Mouse (Mus musculus): Measurements from ENCODE around the gene Olfr646. TPM values are rescaled to one million over a fixed set of nuclear protein-coding genes. Genes with fewer than 3 reads are reported as not detected.

The Olfr646 gene
- not detected in 2 replicates for polyA plus RNA-seq (2014; fragmentation: Nextera tagmentation; extraction: Ambion mirVana)

DNA sequence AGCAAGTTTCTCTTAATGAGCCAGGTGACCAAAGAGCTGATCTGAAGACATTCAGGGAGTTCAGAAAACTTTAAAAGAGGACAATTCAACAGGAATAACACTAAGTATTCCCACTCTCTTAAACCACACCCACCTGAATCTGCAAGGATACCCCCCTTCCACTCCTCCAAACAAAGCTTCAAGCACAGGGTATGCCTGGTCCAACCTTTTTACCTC lies at the start of gene Olfr646:
Gene Olfr646, plus strand, starts transcription at position 117 of the 216 bp plus-strand sequence.
- H3K4me1 ChIP-seq (ENCODE audit: insufficient read depth), result no peaks in the 10 kb centered on the region
- no peak within 1 kb of the TSS for H3K9ac ChIP-seq
- TF ChIP-seq CTCF (IDR thresholded peaks at IDR 0.05; ENCODE audit: low read depth), result no peak
- H3K9me3 ChIP-seq (ENCODE audit: low read depth, low read length), result no peaks in the 10 kb centered on the region
- H3K4me3 ChIP-seq (ENCODE audit: low read depth, low read length), result no peak within 1 kb of the TSS
- H3K36me3 ChIP-seq (ENCODE audit: insufficient read depth), result no peaks in the 10 kb centered on the region
- no peaks in the 10 kb centered on the region for H3K27me3 ChIP-seq (ENCODE audit: insufficient read depth, low read length)
- no peak within 1 kb of the TSS for H3K27ac ChIP-seq (ENCODE audit: low read depth)
- no peak within 1 kb of the TSS for H3K4me2 ChIP-seq
- no peak for DNase-seq
- no peak for ATAC-seq (ENCODE audit: insufficient read depth)

DNA sequence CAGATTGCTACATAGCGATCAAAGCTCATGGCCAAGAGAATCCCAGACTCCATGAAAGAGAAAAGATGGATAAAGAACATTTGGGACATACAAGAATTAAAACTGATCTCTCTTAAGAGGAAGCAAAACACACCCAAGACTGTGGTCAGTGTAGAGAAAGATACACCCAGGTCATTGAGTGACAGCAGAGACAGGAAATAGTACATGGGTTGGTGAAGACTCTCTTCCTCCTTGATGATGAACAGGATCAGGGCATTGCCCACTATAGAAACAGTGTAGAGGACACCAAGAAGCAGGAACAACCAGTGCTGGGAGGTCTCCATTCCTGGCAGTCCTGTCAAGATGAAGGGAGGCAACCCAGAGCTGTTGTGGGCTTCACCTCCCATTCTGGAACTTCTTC lies 45.5 kb upstream of the Olfr646 start:
- Histone ChIP-seq H3K36me3 (ENCODE audit: insufficient read depth) (no peaks in the 10 kb centered on the region), H3K9ac (no peak overlapping the region), H3K4me1 (ENCODE audit: insufficient read depth) (no peaks in the 10 kb centered on the region), H3K9me3 (ENCODE audit: low read depth, low read length) (no peaks in the 10 kb centered on the region), H3K4me3 (ENCODE audit: low read depth, low read length) (no peak overlapping the region), H3K27ac (ENCODE audit: low read depth) (no peak overlapping the region), H3K4me2 (no peak overlapping the region), H3K27me3 (ENCODE audit: insufficient read depth, low read length) (no peaks in the 10 kb centered on the region)
- WGBS, result 88% methylated on average over 1 of the region's 1 CpGs
- TF ChIP-seq CTCF (IDR thresholded peaks at IDR 0.05; ENCODE audit: low read depth), result no peak
- DNase-seq (no peak), ATAC-seq (ENCODE audit: insufficient read depth) (no peak)

DNA sequence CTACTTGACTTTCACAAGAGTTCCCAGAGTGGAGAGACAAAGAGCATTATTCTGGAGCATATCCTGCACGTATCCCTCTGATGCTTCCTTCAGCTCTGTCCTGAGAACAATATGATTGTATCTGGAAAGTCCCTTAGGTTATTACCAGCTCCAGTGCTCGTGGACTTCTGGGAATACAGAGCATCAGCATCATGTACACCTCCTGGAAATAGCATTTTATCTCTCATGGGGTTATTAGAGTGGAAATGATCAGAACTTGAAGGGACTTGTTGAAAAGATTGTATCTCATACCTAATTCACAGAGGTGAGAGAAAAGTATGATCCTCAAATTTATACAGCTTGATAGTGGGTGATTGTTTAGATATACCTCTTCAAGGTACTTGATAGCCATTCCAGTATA lies 43.3 kb upstream of the Olfr646 start, which contains the start of gene 4930516K23Rik:
Gene 4930516K23Rik, minus strand, starts transcription at position 101 of the 400 bp plus-strand sequence.
- H3K36me3 ChIP-seq (ENCODE audit: insufficient read depth), result no peaks in the 10 kb centered on the region
- TF ChIP-seq CTCF (IDR thresholded peaks at IDR 0.05; ENCODE audit: low read depth), result no peak
- DNase-seq (no peak), ATAC-seq (ENCODE audit: insufficient read depth) (no peak)
- 45% methylated on average over 2 of the region's 2 CpGs for WGBS
- no peak within 1 kb of the TSS for H3K27ac ChIP-seq (ENCODE audit: low read depth)
- H3K4me2 ChIP-seq, result no peak within 1 kb of the TSS
- no peak within 1 kb of the TSS for H3K4me3 ChIP-seq (ENCODE audit: low read depth, low read length)
- H3K9me3 ChIP-seq (ENCODE audit: low read depth, low read length), result no peaks in the 10 kb centered on the region
- H3K27me3 ChIP-seq (ENCODE audit: insufficient read depth, low read length), result no peaks in the 10 kb centered on the region
- H3K4me1 ChIP-seq (ENCODE audit: insufficient read depth), result no peaks in the 10 kb centered on the region
- no peak within 1 kb of the TSS for H3K9ac ChIP-seq

DNA sequence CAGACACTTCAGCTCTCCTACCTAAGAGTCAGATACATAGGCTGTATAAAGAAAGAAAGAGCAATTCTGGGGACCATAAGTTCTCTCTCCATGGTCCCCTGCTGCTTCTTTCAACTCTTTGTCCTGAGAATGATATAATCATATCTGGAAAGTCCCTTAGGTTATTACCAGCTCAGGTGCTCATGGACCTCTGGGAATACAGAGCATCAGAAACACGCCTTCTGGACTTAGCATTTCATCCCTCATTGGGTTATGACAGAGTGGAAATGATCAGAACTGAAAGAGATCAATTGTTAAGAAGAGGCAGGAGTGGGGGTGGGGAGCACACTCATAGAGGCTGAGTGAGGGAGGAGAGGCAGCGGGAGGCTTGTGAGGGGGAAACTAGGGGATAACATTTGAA lies 32.9 kb upstream of the Olfr646 start, which contains the start of gene Olfr644:
Gene Olfr644, minus strand, starts transcription at position 101 of the 400 bp plus-strand sequence.
- no peak for DNase-seq
- Histone ChIP-seq H3K27me3 (ENCODE audit: insufficient read depth, low read length) (no peaks in the 10 kb centered on the region), H3K4me3 (ENCODE audit: low read depth, low read length) (no peak within 1 kb of the TSS), H3K9ac (no peak within 1 kb of the TSS), H3K4me1 (ENCODE audit: insufficient read depth) (no peaks in the 10 kb centered on the region), H3K4me2 (no peak within 1 kb of the TSS), H3K36me3 (ENCODE audit: insufficient read depth) (no peaks in the 10 kb centered on the region), H3K27ac (ENCODE audit: low read depth) (no peak within 1 kb of the TSS), H3K9me3 (ENCODE audit: low read depth, low read length) (no peaks in the 10 kb centered on the region)
- WGBS, result 57% methylated on average over 2 of the region's 2 CpGs
- TF ChIP-seq CTCF (IDR thresholded peaks at IDR 0.05; ENCODE audit: low read depth), result no peak
- no peak for ATAC-seq (ENCODE audit: insufficient read depth)

DNA sequence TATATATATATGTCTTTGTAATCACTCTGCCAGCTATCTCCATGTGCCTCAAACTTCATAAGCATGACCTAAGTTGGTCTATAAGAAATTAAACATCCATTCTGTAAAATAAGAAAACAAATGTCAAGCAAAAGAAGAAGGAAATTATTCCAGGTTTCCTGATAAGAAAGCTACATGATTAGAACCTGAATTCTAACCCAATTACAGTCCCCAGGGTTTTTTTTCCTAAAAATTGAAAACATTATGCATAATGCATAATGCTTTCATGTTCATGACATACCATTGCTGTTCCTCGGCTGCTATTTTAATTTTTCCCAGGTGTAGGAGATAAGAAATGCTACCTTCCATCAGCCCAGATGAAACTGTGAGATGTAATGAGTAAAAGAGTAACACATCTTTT lies 19.3 kb upstream of the Olfr646 start, which contains the start of gene Olfr645:
Gene Olfr645, minus strand, starts transcription at position 101 of the 400 bp plus-strand sequence.
- no peak for ATAC-seq (ENCODE audit: insufficient read depth)

DNA sequence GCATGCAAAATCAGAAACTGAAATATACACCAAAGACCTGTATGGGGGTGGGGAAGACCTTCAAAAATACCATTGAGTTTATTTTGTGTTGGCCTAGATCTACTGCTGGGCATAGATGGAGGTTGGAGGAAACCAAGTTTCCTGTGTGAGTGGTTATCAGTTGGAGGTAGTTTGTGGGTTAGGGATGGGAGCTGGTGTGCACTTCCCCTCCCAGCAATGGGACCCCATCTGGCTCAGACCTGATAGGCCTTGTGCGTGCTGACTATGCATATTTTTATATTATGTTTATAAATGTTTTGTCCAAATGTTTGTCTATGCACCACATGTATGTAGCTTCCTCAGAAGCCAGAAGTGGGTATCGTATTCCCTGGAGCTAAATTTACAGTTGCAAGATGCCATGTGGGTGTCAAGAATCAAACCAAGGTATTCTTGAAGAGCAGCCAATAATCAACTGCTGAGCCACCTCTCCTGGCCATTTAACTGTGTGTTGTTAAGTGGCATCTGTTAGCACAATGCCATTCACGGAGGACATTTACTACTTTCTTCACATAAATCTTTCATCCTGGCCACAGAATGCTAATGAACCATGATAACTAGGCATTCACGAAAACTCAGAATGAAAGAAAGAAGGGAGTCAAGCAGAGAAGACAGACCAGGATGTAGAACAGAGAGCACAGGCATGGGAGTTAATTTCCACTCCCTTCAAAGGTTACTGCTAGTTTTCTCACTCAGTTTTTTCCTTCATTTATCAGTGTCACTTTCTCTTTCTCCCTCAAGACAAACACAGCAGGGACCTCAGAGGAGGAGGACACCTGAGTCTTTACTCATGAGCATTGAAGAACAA lies 538 bp upstream of the Olfr646 start:
- DNase-seq (no peak), ATAC-seq (ENCODE audit: insufficient read depth) (no peak)
- Histone ChIP-seq H3K36me3 (ENCODE audit: insufficient read depth) (no peaks in the 10 kb centered on the region), H3K4me3 (ENCODE audit: low read depth, low read length) (no peak overlapping the region), H3K9me3 (ENCODE audit: low read depth, low read length) (no peaks in the 10 kb centered on the region), H3K4me2 (no peak overlapping the region), H3K27ac (ENCODE audit: low read depth) (no peak overlapping the region), H3K4me1 (ENCODE audit: insufficient read depth) (no peaks in the 10 kb centered on the region), H3K27me3 (ENCODE audit: insufficient read depth, low read length) (no peaks in the 10 kb centered on the region), H3K9ac (no peak overlapping the region)
- 67% methylated on average over 4 of the region's 4 CpGs for WGBS
- TF ChIP-seq CTCF (IDR thresholded peaks at IDR 0.05; ENCODE audit: low read depth), result no peak

More for the DNA sequence above, 19.3 kb upstream of the Olfr646 start, which contains the start of gene Olfr645:
- H3K27ac ChIP-seq (ENCODE audit: low read depth), result no peak within 1 kb of the TSS
- TF ChIP-seq CTCF (IDR thresholded peaks at IDR 0.05; ENCODE audit: low read depth), result no peak
- no peaks in the 10 kb centered on the region for H3K36me3 ChIP-seq (ENCODE audit: insufficient read depth)
- H3K4me2 ChIP-seq, result no peak within 1 kb of the TSS
- H3K27me3 ChIP-seq (ENCODE audit: insufficient read depth, low read length), result no peaks in the 10 kb centered on the region
- 71% methylated on average over 1 of the region's 1 CpGs for WGBS
- no peaks in the 10 kb centered on the region for H3K9me3 ChIP-seq (ENCODE audit: low read depth, low read length)
- H3K9ac ChIP-seq, result no peak within 1 kb of the TSS
- no peak for DNase-seq
- H3K4me3 ChIP-seq (ENCODE audit: low read depth, low read length), result no peak within 1 kb of the TSS
- H3K4me1 ChIP-seq (ENCODE audit: insufficient read depth), result no peaks in the 10 kb centered on the region

DNA sequence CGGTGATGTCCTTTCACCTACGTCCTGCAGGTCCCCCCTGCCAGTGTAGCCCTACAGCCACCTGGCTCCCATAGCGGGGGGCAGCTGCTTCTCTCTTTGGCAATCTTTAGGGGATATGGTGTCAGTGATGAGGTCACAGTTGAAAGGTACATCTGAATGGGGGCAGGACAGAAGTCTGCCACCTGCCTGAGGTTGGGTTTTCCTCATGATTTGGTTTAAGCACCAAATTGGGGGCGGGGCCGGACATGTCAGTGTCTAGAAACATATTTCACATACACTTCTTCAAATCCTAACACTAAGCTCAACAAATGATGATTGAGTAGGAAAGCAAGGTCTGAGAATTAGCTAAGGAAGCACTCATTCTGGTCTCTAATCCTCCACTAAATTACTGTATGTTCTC lies 25.1 kb downstream of the Olfr646 start, which contains the start of gene Ubqln5:
Gene Ubqln5, minus strand, starts transcription at position 101 of the 400 bp plus-strand sequence.
- ATAC-seq (ENCODE audit: insufficient read depth), result no peak

More for the DNA sequence above, 25.1 kb downstream of the Olfr646 start, which contains the start of gene Ubqln5:
- 90% methylated on average over 5 of the region's 5 CpGs for WGBS
- no peak within 1 kb of the TSS for H3K27ac ChIP-seq (ENCODE audit: low read depth)
- H3K9me3 ChIP-seq (ENCODE audit: low read depth, low read length), result no peaks in the 10 kb centered on the region
- no peak for TF ChIP-seq CTCF (IDR thresholded peaks at IDR 0.05; ENCODE audit: low read depth)
- no peaks in the 10 kb centered on the region for H3K36me3 ChIP-seq (ENCODE audit: insufficient read depth)
- no peak within 1 kb of the TSS for H3K9ac ChIP-seq
- DNase-seq, result no peak
- H3K4me3 ChIP-seq (ENCODE audit: low read depth, low read length), result no peak within 1 kb of the TSS
- H3K4me1 ChIP-seq (ENCODE audit: insufficient read depth), result no peaks in the 10 kb centered on the region
- H3K27me3 ChIP-seq (ENCODE audit: insufficient read depth, low read length), result no peaks in the 10 kb centered on the region
- H3K4me2 ChIP-seq, result no peak within 1 kb of the TSS
